Mouse (Mus musculus) gastrocnemius, postnatal 36 days (tissue): ENCODE measurements around the gene Ppp4r2. TPM values are rescaled to one million over a fixed set of nuclear protein-coding genes. Genes with fewer than 3 reads are reported as not detected.

Experiments
- DNase-seq, 2 experiments: peaks; one replicate each; pipeline ENCODE4 v3.0.0; 2022
- intact Hi-C: fragments of 180-260 bp; cut with DNase I; formaldehyde crosslinking; loops from one replicate; pipeline ENCODE4 v1.15.1; 2025
- long read RNA-seq, 2 experiments: library from polyadenylated mRNA; stranded (forward); transcript quantifications; one replicate each; pipeline ENCODE4 v2.0.0; 2021
- total RNA-seq, 2 experiments: library from RNA; stranded (reverse); gene quantifications; 2 replicates each; pipeline ENCODE4 v1.2.3; 2021

Ppp4r2 gene
- total RNA-seq: 10 to 100 TPM; 48.2 to 51.3 TPM
- long read RNA-seq, experiment 1, full-length matches to known transcripts: 16 of 18 reads
- long read RNA-seq, experiment 1, partial matches to known transcripts: 0 of 18 reads
- long read RNA-seq, experiment 1, other reads (novel, unspliced or antisense): 2 of 18 reads
- long read RNA-seq, experiment 2, full-length matches to known transcripts: 23 of 31 reads
- long read RNA-seq, experiment 2, partial matches to known transcripts: 1 of 31 reads
- long read RNA-seq, experiment 2, other reads (novel, unspliced or antisense): 7 of 31 reads

- intact Hi-C loops: no loop called here
These were observed at the start of gene Ppp4r2 for GRCm38 (mm10) chr6:100833355-100833754. Gene Ppp4r2 (plus strand): TSS chr6:100833622.

DNA sequence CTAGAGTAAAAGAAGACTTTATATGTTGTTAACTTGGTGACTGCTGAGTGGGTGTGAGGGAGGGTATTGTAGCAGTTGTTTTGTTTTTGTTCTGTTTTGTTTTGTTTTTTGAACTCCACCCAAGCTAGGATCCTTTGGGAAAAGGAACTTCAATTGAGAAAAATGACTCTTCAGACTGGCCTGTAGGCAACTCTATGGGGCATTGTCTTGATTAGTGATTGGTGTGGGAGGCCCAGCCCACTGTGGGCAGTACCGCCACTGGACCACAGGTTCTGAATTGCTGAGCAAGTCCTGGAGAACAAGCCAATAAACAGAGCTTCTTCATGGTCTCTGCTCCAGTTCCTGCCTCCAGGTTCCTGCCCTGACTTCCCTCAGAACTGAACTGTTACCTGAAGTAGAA, 45.7 kb upstream of the Ppp4r2 start:
- intact Hi-C loops: no loop called here
- no peak for DNase-seq

More at GRCm38 (mm10) chr6:100833355-100833754, at the start of gene Ppp4r2:
- peak; percentile 85 to 86 for DNase-seq

GRCm38 (mm10) chr6:100789161-100789560, 44.3 kb upstream of the Ppp4r2 start:
- intact Hi-C loops: no loop called here
- DNase-seq: no peak

DNA sequence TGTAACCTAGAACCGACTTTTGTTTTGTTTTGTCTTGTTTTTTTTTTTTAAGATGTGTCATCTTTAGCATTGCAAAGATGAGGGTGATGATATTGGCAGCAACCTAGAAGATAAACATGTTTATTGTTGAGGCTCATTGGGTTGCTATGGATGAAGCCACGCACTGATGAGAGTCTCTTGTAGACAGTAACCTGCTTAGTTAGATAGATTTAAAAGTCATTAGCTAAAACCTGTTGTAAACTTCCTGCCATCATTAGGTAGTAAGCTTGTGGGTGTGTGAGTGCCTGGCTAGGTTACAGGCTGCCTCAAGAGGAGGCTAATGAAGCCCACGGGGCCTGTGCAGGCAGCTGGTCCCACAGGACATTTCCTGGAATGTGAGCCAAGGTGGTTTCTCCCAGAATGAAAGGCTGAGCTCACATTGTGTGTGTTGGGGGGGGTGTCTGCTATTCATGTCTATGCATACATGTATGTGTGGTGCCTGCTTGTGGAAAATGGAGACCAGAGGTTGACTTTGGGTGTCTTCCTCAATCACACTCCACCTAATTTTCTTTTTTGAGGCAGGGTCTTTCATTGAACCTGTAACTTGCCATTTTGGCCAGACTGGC, 41.3 kb upstream of the Ppp4r2 start:
- no peak for DNase-seq
- intact Hi-C loops: no loop called here

DNA sequence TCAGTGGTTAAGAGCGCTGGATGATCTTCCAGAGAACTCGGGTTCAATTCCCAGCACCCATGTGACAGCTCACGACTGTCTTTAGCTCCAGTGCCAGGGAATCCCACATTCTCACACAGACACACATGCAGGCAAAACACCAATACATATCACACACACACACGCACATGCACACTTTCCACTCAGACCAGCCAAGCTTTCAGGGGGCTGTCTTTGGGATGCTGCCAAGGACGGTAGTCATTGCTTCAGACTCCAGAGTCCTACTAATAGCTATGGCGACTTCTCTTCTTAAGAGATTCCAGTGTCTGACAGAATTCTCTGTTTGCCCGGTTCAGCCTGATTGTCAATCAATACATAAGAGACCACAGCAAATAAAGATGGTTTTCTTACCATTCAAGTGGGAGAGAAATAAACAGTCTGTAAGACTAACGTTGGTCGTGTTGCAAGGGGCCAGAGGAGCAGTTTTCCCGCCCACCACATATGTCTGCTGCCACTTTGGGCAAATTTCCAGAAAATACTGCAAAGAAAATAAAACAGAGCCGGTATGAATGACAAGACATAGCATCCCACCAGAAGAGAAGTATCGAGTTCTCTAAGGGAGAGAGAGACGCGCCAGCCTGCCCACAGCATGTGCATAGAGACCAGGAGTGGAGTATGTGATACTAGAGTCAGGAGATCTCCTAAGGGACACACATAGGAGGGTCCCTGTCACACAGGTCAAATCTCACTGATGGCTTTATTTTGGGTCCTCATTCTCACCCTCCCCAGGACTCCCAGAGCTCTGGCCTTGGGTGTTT, 40.3 kb upstream of the Ppp4r2 start:
- intact Hi-C loops: no loop called here

GRCm38 (mm10) chr6:100795797-100796196, 37.6 kb upstream of the Ppp4r2 start:
- intact Hi-C loops: no loop called here
- DNase-seq: no peak

More for the DNA sequence above, 40.3 kb upstream of the Ppp4r2 start:
- no peak for DNase-seq

DNA sequence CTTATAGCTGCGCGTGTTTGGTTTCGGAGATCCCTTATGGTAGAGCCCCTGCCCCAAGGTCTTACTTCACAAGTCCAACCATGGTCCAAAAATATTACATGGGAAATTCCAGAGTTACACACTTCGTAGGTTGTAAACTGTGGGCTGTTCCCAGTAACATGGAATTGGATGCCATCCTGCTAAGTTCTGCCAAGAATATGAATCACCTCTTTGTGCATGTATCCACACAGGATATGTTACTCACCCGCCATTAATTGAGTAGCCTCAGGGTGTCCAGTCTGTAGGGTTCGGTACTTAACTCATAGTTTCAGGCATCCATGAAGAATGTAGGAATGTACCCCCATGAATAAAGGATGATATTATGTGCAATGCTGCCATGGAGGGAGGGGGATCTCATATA, 34.1 kb upstream of the Ppp4r2 start:
- no peak for DNase-seq
- intact Hi-C loops: no loop called here

- intact Hi-C loops: no loop called here
These were observed 33.7 kb upstream of the Ppp4r2 start for GRCm38 (mm10) chr6:100799766-100800165.

DNA sequence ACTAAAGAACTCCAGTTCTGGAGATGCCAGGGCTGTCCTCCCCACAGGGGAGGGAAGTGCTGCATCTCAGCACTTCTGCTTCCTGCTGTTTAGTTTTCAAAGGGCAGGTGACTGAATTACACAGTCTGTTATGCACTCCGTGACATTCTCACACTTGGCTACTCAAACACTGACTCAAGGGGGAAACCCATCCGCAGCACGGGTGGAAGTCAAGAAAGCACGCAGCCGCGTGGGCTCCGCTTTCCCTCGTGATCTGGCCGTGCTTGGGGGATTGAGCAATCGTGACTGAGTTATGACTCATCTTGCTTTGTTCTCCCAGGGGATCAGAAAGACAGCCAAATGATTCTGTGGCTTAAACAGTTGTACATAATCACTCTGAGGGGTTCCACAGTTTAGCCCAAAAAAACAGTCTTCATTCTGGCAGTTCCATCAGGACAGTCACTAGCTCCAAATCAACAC, 32.9 kb upstream of the Ppp4r2 start:
- peak; percentile 52 to 55 for DNase-seq
- intact Hi-C loops: no loop called here

More at GRCm38 (mm10) chr6:100799766-100800165, 33.7 kb upstream of the Ppp4r2 start:
- DNase-seq: no peak

DNA sequence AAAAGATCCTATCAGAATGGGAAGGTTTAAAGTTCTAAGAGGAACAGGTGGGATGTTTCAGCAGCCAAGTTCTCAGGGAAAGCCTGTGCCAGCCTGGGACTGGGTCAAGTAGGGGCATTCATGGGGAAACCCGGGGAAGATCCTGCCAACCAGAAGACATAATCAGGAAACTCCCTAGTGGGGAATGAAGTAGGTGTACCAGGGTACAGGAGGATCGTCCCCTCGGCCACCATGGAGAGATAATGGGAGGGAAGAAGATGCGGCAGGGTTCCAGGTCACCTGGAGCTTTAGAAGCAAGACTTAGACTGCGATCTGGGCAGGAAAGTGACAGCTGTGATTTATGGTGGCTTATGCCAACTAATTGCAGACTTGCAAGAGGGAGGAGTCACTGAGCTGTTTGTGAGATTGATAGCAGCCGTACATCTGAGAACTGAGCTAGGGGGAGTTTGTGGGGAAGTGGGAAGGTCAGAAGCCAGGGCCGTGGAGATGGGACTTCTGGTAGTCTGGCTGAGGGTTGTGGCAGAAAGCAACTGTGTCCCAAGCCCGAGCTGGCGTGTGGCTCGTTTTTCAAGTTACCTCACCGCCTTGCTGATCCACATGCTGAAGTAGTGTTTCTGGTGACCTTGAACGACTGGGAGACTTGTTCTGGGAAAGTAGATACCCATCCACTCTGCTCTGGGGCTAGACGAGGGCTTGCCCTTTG, 30.9 kb upstream of the Ppp4r2 start:
- peak in 1 of 2 experiments; percentile 10 for DNase-seq
- intact Hi-C loops: no loop called here

DNA sequence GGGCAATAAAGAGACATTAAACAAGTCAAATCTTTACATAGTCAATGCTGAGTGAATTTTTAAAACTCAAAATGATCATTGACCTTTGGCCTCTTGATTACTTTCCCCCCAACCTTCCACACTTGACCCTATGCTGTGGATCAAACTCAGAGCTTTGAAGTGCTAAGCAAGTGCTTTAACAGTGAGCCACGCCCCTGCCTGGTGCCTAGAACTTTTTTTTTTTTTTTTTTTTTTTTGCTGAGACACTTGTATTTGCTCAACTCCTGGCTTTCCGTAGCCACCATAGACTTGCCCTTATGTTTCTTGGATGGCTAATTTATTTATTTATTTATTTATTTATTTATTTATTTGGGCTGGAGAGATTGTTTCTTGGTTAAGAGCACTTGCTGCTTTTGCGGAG, 30.2 kb upstream of the Ppp4r2 start:
- intact Hi-C loops: no loop called here
- DNase-seq: no peak

GRCm38 (mm10) chr6:100807187-100807586, 26.2 kb upstream of the Ppp4r2 start:
- intact Hi-C loops: no loop called here
- DNase-seq: no peak

DNA sequence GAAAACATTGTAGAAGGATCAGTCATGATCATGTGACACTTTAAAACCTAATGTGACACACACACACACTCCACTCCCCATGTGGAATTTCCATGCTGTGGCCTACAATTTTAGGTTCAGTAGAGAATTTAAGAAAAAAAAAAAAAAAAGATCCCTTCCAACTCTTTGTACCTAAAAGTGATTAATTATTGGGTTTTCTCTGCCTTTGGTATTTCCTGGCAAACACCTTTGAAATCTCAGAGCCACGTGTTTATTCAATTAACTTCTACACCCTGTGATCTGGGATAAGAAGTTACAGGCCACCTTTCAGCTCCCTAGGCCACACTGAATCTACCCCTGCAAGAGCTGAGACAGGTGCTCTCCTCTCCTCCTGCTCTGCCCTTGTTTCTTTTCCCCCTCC, 25.7 kb upstream of the Ppp4r2 start:
- intact Hi-C loops: no loop called here
- DNase-seq: no peak

DNA sequence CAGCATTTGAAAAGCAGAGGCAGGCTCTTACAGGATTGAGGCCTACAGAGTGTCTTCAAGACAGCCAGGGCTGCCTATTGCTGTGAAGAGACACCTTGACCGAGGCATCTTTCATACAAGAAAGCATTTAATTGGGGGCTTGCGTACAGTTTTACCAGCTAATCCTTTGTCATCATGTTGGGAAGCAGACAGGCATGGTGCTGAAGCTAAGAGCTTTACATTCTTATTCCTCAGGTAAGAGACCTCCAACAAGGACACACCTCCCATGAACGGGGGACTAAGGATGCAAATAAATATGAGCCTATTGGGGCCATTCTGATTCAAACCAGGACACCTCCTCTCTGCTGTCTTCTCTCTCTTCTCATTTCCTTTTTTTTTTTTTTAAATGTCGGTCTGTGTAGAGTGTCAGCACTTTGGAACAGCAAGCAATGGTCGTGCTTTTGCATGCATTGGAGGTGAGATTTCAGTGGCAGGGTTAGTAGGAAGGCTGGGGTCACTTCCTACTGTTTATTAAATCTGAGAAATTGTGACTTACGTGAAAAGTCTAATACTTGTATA, 25.1 kb upstream of the Ppp4r2 start:
- no peak for DNase-seq
- intact Hi-C loops: no loop called here

DNA sequence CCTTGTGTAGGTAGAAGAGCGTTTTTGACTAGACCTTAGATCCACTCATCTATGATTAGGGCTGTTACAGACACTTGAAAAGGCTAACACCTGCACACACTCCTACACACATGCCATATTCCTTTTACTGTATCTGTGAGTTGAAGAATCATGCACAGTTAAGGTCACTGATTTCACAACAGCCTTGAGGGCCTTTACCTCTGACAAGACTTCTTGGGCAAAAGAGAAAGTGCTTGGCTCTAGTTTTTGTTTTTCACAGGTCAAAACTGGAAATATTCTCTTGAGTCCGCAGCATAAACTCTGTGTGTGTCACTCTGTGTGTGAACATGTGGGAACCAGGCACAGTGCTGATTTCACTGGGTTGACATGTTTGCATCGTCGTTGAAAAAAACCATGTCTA, 23.3 kb upstream of the Ppp4r2 start:
- intact Hi-C loops: no loop called here
- DNase-seq: no peak

- DNase-seq: no peak
- intact Hi-C loops: no loop called here
These were observed 21.7 kb upstream of the Ppp4r2 start for GRCm38 (mm10) chr6:100811731-100812130.

DNA sequence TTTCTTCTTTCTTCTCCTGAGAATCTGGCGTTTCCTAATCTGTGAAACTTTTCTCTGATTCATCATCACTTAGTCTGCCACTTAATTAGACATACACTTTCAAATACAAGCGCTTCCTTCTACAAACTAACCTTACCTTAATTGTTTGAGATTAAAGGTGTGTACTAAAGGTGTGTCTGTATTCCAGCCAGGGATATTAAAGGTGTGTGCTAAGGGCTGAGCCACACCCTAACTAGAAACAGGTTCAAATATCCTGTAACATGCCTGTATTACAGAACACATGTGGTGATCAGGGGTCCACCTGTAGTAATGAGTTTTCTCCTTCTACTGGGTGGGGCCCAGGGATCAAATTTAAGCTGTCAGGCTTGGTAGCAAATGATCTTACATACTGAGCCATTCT, 12.1 kb upstream of the Ppp4r2 start:
- intact Hi-C loops: no loop called here
- DNase-seq: no peak

- intact Hi-C loops: no loop called here
- DNase-seq: no peak
These were observed 10.1 kb upstream of the Ppp4r2 start for GRCm38 (mm10) chr6:100823356-100823755.

- no peak for DNase-seq
- intact Hi-C loops: no loop called here
These were observed 8.9 kb upstream of the Ppp4r2 start for GRCm38 (mm10) chr6:100824381-100824965.

- intact Hi-C loops: no loop called here
These were observed 7.4 kb upstream of the Ppp4r2 start for GRCm38 (mm10) chr6:100826046-100826445.

More at GRCm38 (mm10) chr6:100826046-100826445, 7.4 kb upstream of the Ppp4r2 start:
- DNase-seq: no peak
